Mouse (Mus musculus) heart, postnatal 14 days (tissue): ENCODE measurements around the gene Ahctf1. TPM values are rescaled to one million over a fixed set of nuclear protein-coding genes. Genes with fewer than 3 reads are reported as not detected.
"Not testable (repeated sequence)": the region's sequence is repeated elsewhere in the genome, so short reads cannot be mapped to it uniquely, and the experiment has no call there.

Experiments
- DNase-seq, 2 experiments: peaks; one replicate each; pipeline ENCODE4 v3.0.0; 2021 to 2022
- intact Hi-C: fragments of 180-260 bp; cut with DNase I; formaldehyde crosslinking; loops from one replicate; pipeline ENCODE4 v1.15.1; 2025
- long read RNA-seq, 2 experiments: library from polyadenylated mRNA; stranded (forward); transcript quantifications; one replicate each; pipeline ENCODE4 v2.0.0; 2021
- total RNA-seq, 2 experiments: library from RNA; stranded (reverse); gene quantifications; 2 replicates each; pipeline ENCODE4 v1.2.3; 2021

Ahctf1 gene
- total RNA-seq = 10 to 100 TPM; 21.9 to 22.8 TPM
- long read RNA-seq, experiment 1, partial matches to known transcripts = 3 of 5 reads
- long read RNA-seq, experiment 1, other reads (novel, unspliced or antisense) = 0 of 5 reads
- long read RNA-seq, experiment 2, partial matches to known transcripts = 0 of 2 reads
- long read RNA-seq, experiment 2, other reads (novel, unspliced or antisense) = 2 of 2 reads

- peak; percentile 99 for DNase-seq
- intact Hi-C loops = loop anchor here (2.0 kb wide), 1 partner anchor 41 kb away; no protein-coding TSS in a partner anchor
Measured at GRCm38 (mm10) chr1:179803513-179804139, at the start of gene Ahctf1. Gene Ahctf1 (minus strand): TSS chr1:179803680.

GRCm38 (mm10) chr1:179847759-179848389 is 44.4 kb upstream of the Ahctf1 start:
- intact Hi-C loops = loop anchor here (5.0 to 10.0 kb wide), 3 partner anchors 111 to 343 kb away; no protein-coding TSS in a partner anchor

GRCm38 (mm10) chr1:179847173-179847572 is 43.7 kb upstream of the Ahctf1 start:
- no peak for DNase-seq
- intact Hi-C loops = loop anchor here (5.0 to 10.0 kb wide), 3 partner anchors 110 to 342 kb away; no protein-coding TSS in a partner anchor

More at GRCm38 (mm10) chr1:179847759-179848389, 44.4 kb upstream of the Ahctf1 start:
- DNase-seq = peak; percentile 90 to 96

- no peak for DNase-seq
- intact Hi-C loops = loop anchor here (2.0 to 10.0 kb wide), 4 partner anchors 43 to 341 kb away; partner anchors contain the start of genes Ahctf1 and Gm10518
Measured at GRCm38 (mm10) chr1:179845832-179846499, 42.5 kb upstream of the Ahctf1 start.

- intact Hi-C loops = loop anchor here (2.0 to 10.0 kb wide), 4 partner anchors 42 to 340 kb away; partner anchors contain the start of genes Ahctf1 and Gm10518
Measured at GRCm38 (mm10) chr1:179844894-179845293, 41.4 kb upstream of the Ahctf1 start.

GRCm38 (mm10) chr1:179843981-179844380 is 40.5 kb upstream of the Ahctf1 start:
- intact Hi-C loops = loop anchor here (2.0 to 10.0 kb wide), 3 partner anchors 41 to 339 kb away; partner anchors contain the start of genes Ahctf1 and Gm10518
- no peak for DNase-seq

More at GRCm38 (mm10) chr1:179844894-179845293, 41.4 kb upstream of the Ahctf1 start:
- DNase-seq = peak; percentile 72 to 79

- intact Hi-C loops = loop anchor here (10.0 kb wide), 2 partner anchors 198 to 338 kb away; no protein-coding TSS in a partner anchor
- peak; percentile 44 to 46 for DNase-seq
Measured at GRCm38 (mm10) chr1:179842568-179842967, 39.1 kb upstream of the Ahctf1 start.

- intact Hi-C loops = no loop called here
- DNase-seq = no peak
Measured at GRCm38 (mm10) chr1:179836426-179837404, 33.2 kb upstream of the Ahctf1 start.

- intact Hi-C loops = no loop called here
- no peak for DNase-seq
Measured at GRCm38 (mm10) chr1:179835753-179836425, 32.4 kb upstream of the Ahctf1 start.

- intact Hi-C loops = no loop called here
- no peak for DNase-seq
Measured at GRCm38 (mm10) chr1:179833596-179833995, 30.1 kb upstream of the Ahctf1 start.

- DNase-seq = no peak
- intact Hi-C loops = no loop called here
Measured at GRCm38 (mm10) chr1:179832710-179833240, 29.3 kb upstream of the Ahctf1 start.

- DNase-seq = no peak
- intact Hi-C loops = no loop called here
Measured at GRCm38 (mm10) chr1:179828900-179829299, 25.4 kb upstream of the Ahctf1 start.

GRCm38 (mm10) chr1:179828051-179828450 is 24.6 kb upstream of the Ahctf1 start:
- intact Hi-C loops = no loop called here
- no peak for DNase-seq

GRCm38 (mm10) chr1:179824549-179824948 is 21.1 kb upstream of the Ahctf1 start:
- DNase-seq = no peak

GRCm38 (mm10) chr1:179818490-179819278 is 15.2 kb upstream of the Ahctf1 start:
- DNase-seq, intact Hi-C loops: not testable (repeated sequence)

More at GRCm38 (mm10) chr1:179824549-179824948, 21.1 kb upstream of the Ahctf1 start:
- intact Hi-C loops = no loop called here

- intact Hi-C loops = no loop called here
- DNase-seq = no peak
Measured at GRCm38 (mm10) chr1:179814616-179815015, 11.1 kb upstream of the Ahctf1 start.

GRCm38 (mm10) chr1:179813385-179813784 is 9.9 kb upstream of the Ahctf1 start:
- no peak for DNase-seq
- intact Hi-C loops = no loop called here

- intact Hi-C loops = no loop called here
- no peak for DNase-seq
Measured at GRCm38 (mm10) chr1:179808300-179808699, 4.8 kb upstream of the Ahctf1 start.
